Mouse (Mus musculus): ENCODE data around the gene Hbs1l. TPM values are rescaled to one million over a fixed set of nuclear protein-coding genes. Genes with fewer than 3 reads are reported as not detected.

Gene Hbs1l
- polyA plus RNA-seq, 1 experiment from 2014 or later = 67.3 TPM

DNA sequence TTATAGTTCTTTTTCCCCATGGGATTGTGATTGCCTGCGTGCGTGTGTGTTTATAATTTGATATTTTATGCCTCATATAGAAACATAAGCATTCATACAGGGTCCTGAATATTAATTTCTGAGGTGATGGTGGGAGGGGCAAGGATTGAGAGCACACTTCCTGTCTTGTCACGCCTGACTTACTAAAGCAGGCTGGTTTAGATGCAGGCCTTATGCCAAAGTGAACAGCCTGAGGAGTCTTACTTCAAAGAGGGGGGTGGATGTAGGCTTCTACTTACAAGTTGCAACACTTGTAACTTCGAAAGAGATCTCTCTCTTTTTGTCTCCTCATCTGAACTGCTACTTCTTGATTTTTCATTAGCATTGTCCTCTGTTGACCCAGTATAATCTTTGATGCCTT lies 18.0 kb downstream of the Hbs1l start:
- no peak overlapping the region for H3K4me2 ChIP-seq
- peaks cover 36% of the 10 kb centered on the region for H3K36me3 ChIP-seq
- no peak overlapping the region for H3K4me3 ChIP-seq (replicated peaks)
- no peak overlapping the region for H3K27ac ChIP-seq
- ATAC-seq (ENCODE audit: low read depth) (no peak), DNase-seq (no peak)
- H3K9me3 ChIP-seq (replicated peaks) = no peaks in the 10 kb centered on the region
- H3K4me1 ChIP-seq (replicated peaks) = no peaks in the 10 kb centered on the region
- no peaks in the 10 kb centered on the region for H3K27me3 ChIP-seq
- H3K9ac ChIP-seq = no peak overlapping the region
- WGBS (ENCODE audit: insufficient replicate concordance) = 79% methylated on average over 4 of the region's 4 CpGs

DNA sequence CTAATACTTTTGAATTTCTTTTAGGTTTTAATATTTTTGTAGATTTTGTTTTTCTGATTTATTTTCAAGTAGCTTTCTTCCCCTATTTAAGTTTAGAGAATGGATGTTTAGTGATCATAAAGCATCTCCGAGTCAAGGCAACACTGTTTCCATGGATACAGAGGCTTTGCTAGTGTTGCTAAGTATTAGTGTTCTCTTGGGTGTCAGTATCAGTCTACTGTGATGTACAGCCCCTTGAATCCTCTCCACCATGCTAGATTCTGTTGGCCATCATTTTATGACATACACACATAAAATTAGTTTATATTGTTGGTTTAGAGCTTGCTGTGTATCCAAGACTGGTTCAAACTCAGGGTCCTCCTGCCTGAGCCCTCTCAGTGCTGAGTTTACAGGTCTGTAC lies 20.3 kb downstream of the Hbs1l start:
- ATAC-seq (ENCODE audit: low read depth) = no peak

DNA sequence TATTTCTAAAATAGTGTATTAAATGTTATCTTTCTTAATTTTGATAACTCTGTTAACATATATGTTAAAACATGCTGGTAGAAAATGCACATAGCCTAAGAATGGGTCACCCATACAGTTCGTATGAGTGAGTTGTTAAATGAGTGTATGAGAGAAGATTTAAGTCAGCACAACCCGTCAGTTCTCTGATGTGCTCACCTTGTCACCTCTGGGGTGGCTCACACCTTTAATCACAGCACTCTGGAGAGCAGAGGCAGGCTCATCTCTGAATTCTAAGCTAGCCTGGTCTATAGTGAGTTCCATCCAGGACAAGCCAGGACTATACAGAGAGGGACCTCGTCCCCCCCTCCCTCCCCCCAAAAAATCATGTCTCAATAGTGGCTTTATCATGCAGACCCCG lies 22.5 kb downstream of the Hbs1l start:
- ATAC-seq (ENCODE audit: low read depth) = no peak
- Histone ChIP-seq H3K27me3 (no peaks in the 10 kb centered on the region), H3K27ac (no peak overlapping the region), H3K4me2 (no peak overlapping the region), H3K9ac (no peak overlapping the region), H3K9me3 (replicated peaks) (no peaks in the 10 kb centered on the region), H3K36me3 (peaks cover 45% of the 10 kb centered on the region), H3K4me3 (replicated peaks) (no peak overlapping the region), H3K4me1 (replicated peaks) (no peaks in the 10 kb centered on the region)
- no peak for DNase-seq
- 81% methylated on average over 4 of the region's 4 CpGs for WGBS (ENCODE audit: insufficient replicate concordance)

More for the DNA sequence above, 20.3 kb downstream of the Hbs1l start:
- no peak overlapping the region for H3K27ac ChIP-seq
- WGBS (ENCODE audit: insufficient replicate concordance) = 84% methylated on average over 1 of the region's 1 CpGs
- H3K9me3 ChIP-seq (replicated peaks) = no peaks in the 10 kb centered on the region
- no peak overlapping the region for H3K4me2 ChIP-seq
- H3K27me3 ChIP-seq = no peaks in the 10 kb centered on the region
- H3K4me3 ChIP-seq (replicated peaks) = no peak overlapping the region
- no peak overlapping the region for H3K9ac ChIP-seq
- peaks cover 40% of the 10 kb centered on the region for H3K36me3 ChIP-seq
- no peaks in the 10 kb centered on the region for H3K4me1 ChIP-seq (replicated peaks)
- no peak for DNase-seq

DNA sequence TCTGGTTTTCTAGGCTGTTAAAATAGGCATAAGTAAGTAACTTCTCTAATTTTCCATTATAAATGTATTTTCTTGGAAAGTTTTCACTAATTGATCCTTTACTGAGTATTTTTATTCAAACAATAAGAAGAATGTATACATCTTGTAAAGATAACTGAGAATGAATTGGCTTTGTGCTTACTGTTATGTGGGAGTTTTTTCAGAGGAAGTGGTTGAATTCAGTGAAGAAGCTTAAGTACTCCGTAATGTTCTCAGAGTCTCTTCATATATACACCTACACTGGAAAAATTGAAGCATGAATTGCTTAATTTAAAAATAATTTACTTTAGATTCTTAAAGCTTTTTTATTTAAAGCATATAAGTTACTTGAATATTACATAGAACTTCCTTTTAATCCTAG lies 23.2 kb downstream of the Hbs1l start:
- Histone ChIP-seq H3K4me3 (replicated peaks) (no peak overlapping the region), H3K27ac (no peak overlapping the region), H3K4me2 (no peak overlapping the region), H3K36me3 (peaks cover 41% of the 10 kb centered on the region), H3K9me3 (replicated peaks) (no peaks in the 10 kb centered on the region), H3K4me1 (replicated peaks) (no peaks in the 10 kb centered on the region), H3K9ac (no peak overlapping the region), H3K27me3 (no peaks in the 10 kb centered on the region)
- no peak for DNase-seq
- WGBS (ENCODE audit: insufficient replicate concordance) = 95% methylated on average over 1 of the region's 1 CpGs
- ATAC-seq (ENCODE audit: low read depth) = no peak

DNA sequence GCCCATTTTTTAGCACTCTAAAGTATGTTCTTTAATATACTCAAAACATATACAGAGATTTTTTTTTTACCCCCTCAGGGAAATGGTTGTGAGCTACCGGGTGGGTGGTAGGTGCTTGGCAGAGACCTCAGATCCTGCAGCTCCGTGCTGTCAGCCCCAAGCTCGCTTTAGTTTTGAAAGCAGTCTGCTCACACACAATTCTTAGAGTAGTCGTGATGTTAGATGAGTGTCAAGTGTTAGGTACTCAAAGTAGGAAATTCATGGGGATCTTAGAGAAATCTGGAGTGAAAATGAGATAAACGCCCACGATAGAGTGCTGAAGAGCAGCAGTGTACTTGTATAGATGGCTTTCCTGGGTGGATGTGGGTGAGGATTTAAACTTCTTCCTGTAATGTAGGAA lies 24.8 kb downstream of the Hbs1l start:
- Histone ChIP-seq H3K27me3 (no peaks in the 10 kb centered on the region), H3K4me2 (no peak overlapping the region), H3K36me3 (peaks cover 39% of the 10 kb centered on the region), H3K27ac (no peak overlapping the region), H3K9me3 (replicated peaks) (no peaks in the 10 kb centered on the region), H3K9ac (no peak overlapping the region), H3K4me1 (replicated peaks) (no peaks in the 10 kb centered on the region), H3K4me3 (replicated peaks) (no peak overlapping the region)
- no peak for DNase-seq
- 86% methylated on average over 6 of the region's 6 CpGs for WGBS (ENCODE audit: insufficient replicate concordance)
- ATAC-seq (ENCODE audit: low read depth) = no peak

DNA sequence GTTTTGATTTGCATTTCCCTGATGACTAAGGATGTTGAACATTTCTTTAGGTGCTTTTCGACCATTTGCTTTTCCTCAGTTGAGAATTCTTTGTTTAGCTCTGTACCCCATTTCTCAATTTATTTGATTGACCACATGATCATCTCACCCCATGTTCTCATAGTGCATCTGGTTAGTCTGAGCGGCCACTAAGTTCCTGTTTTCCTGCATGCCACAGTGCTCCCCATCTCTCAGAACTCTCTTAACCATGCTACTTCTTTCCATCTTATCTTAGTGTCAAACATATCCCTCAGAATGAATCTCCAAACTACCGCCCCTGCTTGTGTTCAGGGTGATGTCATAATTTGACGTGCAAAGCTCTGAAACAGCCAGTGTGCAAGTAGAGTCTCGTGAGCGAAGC lies 30.6 kb downstream of the Hbs1l start:
- Histone ChIP-seq H3K9ac (no peak overlapping the region), H3K4me1 (replicated peaks) (0 out of 2 replicates have a peak, but pooled peaks cover 11% of the 10 kb centered on the region), H3K9me3 (replicated peaks) (no peaks in the 10 kb centered on the region), H3K36me3 (peaks cover 31% of the 10 kb centered on the region), H3K4me2 (no peak overlapping the region), H3K4me3 (replicated peaks) (no peak overlapping the region), H3K27me3 (no peaks in the 10 kb centered on the region), H3K27ac (no peak overlapping the region)
- DNase-seq (no peak), ATAC-seq (ENCODE audit: low read depth) (no peak)
- whole genome bisulfite sequencing (ENCODE audit: insufficient replicate concordance) = 63% methylated on average over 6 of the region's 6 CpGs

DNA sequence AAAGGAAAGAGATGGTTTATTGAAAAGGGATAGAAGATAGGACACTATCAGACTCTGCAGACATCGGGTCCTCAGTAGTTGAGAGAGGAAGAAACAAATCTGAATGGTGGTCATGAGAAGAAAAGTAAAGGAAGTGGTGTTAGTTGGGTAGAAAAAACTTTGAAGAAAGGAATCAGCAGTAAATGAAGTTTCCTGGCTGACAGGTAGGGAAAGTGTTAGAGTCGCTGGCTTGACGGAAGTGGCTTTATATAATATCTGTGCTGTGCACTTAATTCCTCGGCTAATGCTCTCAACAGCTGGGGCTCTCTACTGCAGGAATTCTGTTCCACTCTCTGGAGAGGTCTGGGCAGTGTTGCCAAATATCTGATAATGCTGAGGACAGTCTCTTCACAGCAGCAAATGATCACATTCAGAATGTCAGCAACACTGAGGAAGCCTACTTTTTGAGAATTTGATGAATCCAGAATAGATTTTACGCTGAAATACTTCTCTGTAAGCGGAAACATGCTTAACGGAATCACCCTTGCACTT lies 31.9 kb downstream of the Hbs1l start:
- no peak overlapping the region for H3K27ac ChIP-seq
- 73% methylated on average over 7 of the region's 7 CpGs for WGBS (ENCODE audit: insufficient replicate concordance)

DNA sequence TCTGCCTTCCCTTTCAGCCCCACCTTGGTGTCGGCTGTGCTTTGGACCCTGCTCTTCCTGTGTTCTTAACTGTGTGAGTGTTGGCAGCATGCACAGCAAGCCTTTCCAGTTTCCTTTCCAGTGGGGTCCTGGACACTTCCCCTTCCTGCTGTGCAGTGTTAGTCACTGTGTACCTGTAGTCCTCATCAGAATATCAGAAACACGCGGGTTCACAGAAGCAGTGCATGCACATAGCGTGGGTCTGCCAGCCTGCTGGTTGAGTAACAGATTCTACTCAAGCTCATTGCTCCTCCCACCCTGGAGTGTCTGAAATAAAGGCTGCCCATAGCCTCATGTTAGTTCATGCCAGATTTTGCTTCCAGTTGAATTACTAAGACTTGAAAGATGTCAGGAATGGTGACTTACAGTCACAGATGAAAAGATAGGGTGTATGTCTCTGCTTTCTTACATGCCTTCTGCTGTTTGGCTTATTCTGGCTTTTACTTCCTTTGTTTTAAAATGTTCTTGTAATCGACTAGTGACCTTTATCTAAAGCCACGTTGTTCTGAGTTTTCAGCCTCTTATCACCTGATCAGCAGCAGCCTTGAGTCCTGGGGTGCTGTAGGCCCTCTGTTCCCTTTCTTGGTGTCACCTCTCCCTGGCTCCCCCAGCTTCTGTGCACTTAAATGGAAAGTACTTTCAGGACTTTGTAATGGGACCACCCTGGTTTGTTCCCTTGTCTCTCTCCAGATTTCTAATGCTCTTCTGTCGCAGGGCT lies 38.7 kb downstream of the Hbs1l start:
- no peak for DNase-seq
- 54% methylated on average over 7 of the region's 7 CpGs for WGBS (ENCODE audit: insufficient replicate concordance)
- Histone ChIP-seq H3K4me3 (replicated peaks) (no peak overlapping the region), H3K36me3 (peaks cover 67% of the 10 kb centered on the region), H3K27ac (0 out of 2 replicates have a peak overlapping the region, but pooled peaks have one; percentile 3), H3K27me3 (no peaks in the 10 kb centered on the region), H3K4me1 (replicated peaks) (peaks cover 16% of the 10 kb centered on the region), H3K4me2 (no peak overlapping the region), H3K9me3 (replicated peaks) (no peaks in the 10 kb centered on the region), H3K9ac (no peak overlapping the region; the same call in 1 of the 2 replicates)
- ATAC-seq (ENCODE audit: low read depth) = 0 out of 2 replicates have a peak, but pooled peaks have one; percentile 25

More for the DNA sequence above, 31.9 kb downstream of the Hbs1l start:
- ATAC-seq (ENCODE audit: low read depth) (no peak), DNase-seq (no peak)
- H3K36me3 ChIP-seq = peaks cover 38% of the 10 kb centered on the region
- H3K9me3 ChIP-seq (replicated peaks) = no peaks in the 10 kb centered on the region
- no peak overlapping the region for H3K9ac ChIP-seq
- H3K27me3 ChIP-seq = no peaks in the 10 kb centered on the region
- 0 out of 2 replicates have a peak, but pooled peaks cover 11% of the 10 kb centered on the region for H3K4me1 ChIP-seq (replicated peaks)
- H3K4me2 ChIP-seq = no peak overlapping the region
- no peak overlapping the region for H3K4me3 ChIP-seq (replicated peaks)

DNA sequence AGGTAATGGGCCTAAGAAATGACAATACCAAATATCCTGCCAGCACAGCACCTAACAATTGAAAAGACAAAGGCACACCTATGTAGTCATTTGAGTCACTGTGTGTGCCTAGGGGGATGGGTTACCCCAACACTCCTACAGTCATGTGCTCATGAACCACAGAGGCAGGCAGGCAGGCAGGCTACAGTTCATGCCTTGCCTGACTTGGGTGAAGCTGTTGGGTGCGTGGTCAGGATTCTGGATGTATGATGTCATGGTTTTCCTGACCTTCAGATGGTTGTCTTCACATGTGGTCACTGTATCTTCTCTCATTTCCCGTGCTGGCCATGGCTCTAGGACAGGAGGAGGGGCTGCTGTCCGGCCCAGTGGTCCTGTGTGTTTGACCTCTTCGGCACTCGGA lies 39.8 kb downstream of the Hbs1l start:
- Histone ChIP-seq H3K4me1 (replicated peaks) (peaks cover 16% of the 10 kb centered on the region), H3K4me3 (replicated peaks) (no peak overlapping the region), H3K27me3 (no peaks in the 10 kb centered on the region), H3K9me3 (replicated peaks) (no peaks in the 10 kb centered on the region), H3K36me3 (peaks cover 65% of the 10 kb centered on the region), H3K9ac (no peak overlapping the region), H3K4me2 (no peak overlapping the region), H3K27ac (no peak overlapping the region)
- peak; percentile 35; the same call in 1 of the 2 replicates for ATAC-seq (ENCODE audit: low read depth)
- 89% methylated on average over 5 of the region's 5 CpGs for WGBS (ENCODE audit: insufficient replicate concordance)
- DNase-seq = no peak

DNA sequence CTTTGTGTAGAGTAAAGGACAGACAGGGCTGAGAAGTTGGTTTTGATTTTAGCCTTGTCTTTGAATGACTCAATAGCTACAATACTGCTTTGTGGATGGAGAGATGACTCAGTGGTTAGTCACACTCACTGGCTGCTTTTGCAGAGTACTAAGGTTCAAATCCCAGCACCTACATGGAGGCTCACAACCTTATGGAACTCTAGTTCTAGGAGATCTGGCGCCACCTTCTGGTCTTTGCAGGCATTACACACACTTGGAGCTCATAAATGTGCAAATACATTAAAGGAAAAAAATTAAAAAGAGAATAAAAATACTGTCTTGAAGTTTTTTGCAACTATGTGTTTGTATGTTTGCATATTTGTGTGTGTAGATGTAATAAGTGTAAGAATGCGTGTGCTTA lies 41.4 kb downstream of the Hbs1l start:
- no peak overlapping the region for H3K9ac ChIP-seq
- no peak overlapping the region for H3K4me2 ChIP-seq
- 64% methylated on average over 2 of the region's 2 CpGs for WGBS (ENCODE audit: insufficient replicate concordance)
- ATAC-seq (ENCODE audit: low read depth) = no peak
- H3K4me3 ChIP-seq (replicated peaks) = no peak overlapping the region
- H3K4me1 ChIP-seq (replicated peaks) = peaks cover 16% of the 10 kb centered on the region
- no peaks in the 10 kb centered on the region for H3K27me3 ChIP-seq
- H3K36me3 ChIP-seq = peaks cover 68% of the 10 kb centered on the region
- peak; percentile 26 for DNase-seq
- no peaks in the 10 kb centered on the region for H3K9me3 ChIP-seq (replicated peaks)
- H3K27ac ChIP-seq = no peak overlapping the region

DNA sequence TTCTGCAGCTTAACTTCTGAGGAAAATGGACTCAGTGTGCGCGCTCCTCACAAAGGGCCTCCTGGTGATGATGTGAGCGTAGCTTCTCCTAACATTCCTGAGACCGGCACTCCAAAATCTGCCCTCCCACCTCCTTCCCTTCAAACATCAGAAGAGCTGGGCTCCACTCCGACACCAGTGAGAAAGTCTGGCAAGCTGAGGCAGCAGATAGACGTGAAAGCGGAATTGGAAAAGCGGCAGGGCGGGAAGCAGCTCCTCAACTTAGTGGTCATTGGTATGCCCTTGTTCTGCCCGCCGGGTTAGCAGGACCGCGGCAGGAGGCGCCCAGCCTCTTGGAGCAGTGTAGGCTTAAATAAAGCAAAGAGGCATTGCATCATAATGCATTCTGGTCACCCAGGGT lies 45.9 kb downstream of the Hbs1l start:
- H3K27me3 ChIP-seq = no peaks in the 10 kb centered on the region
- no peak overlapping the region for H3K9ac ChIP-seq
- ATAC-seq (ENCODE audit: low read depth) = no peak
- no peak overlapping the region for H3K4me3 ChIP-seq (replicated peaks)
- H3K4me1 ChIP-seq (replicated peaks) = no peaks in the 10 kb centered on the region
- H3K36me3 ChIP-seq = peaks cover 70% of the 10 kb centered on the region
- WGBS (ENCODE audit: insufficient replicate concordance) = 94% methylated on average over 14 of the region's 14 CpGs
- DNase-seq = no peak
- H3K9me3 ChIP-seq (replicated peaks) = no peaks in the 10 kb centered on the region
- no peak overlapping the region for H3K4me2 ChIP-seq
- no peak overlapping the region for H3K27ac ChIP-seq

All from liver, embryonic 13.5 days (tissue).